Mouse (Mus musculus) urinary bladder, postnatal 4 days (tissue): ENCODE measurements at regions not wholly inside any gene's neighbourhood (a gene's known extent, or its start where the extent isn't known, plus 50 kb on each side); places are given as distances from the start of the nearest gene placed in this dataset.

Experiments used
- DNase-seq, 2 experiments: peaks; one replicate each; pipeline ENCODE4 v3.0.0; 2021 to 2022; ENCODE audit warnings: low spot score in 2 of 2

GRCm38 (mm10) chr1:60823006-60823665, 63.7 kb upstream of the Ctla4 start:
- no peak for DNase-seq

GRCm38 (mm10) chr1:60824218-60825125, 62.3 kb upstream of the Ctla4 start:
- DNase-seq: no peak

- DNase-seq: peak in 1 of 2 experiments; percentile 25
These were observed 61.3 kb upstream of the Ctla4 start for GRCm38 (mm10) chr1:60825256-60826186.

GRCm38 (mm10) chr1:60826981-60827380, 59.8 kb upstream of the Ctla4 start:
- no peak for DNase-seq

GRCm38 (mm10) chr1:60828152-60828551, 58.6 kb upstream of the Ctla4 start:
- DNase-seq: no peak

GRCm38 (mm10) chr1:60829849-60830248, 57.0 kb upstream of the Ctla4 start:
- no peak for DNase-seq

- no peak for DNase-seq
These were observed 53.1 kb upstream of the Ctla4 start for GRCm38 (mm10) chr1:60833668-60834067.
